Mouse (Mus musculus): ENCODE data around the gene Nfe2l2.

GRCm38 (mm10) chr2:75626597-75627440 lies 77.6 kb downstream of the Nfe2l2 start:
- TF ChIP-seq GATA1 (IDR thresholded peaks at IDR 0.05; ENCODE audit: borderline replicate concordance, low read length) (no peak), FLI1 (IDR thresholded peaks at IDR 0.05; ENCODE audit: low read length) (no peak)
